Mouse (Mus musculus) frontal cortex, adult 2 months (tissue): ENCODE data around the gene Pla2g5. TPM values are rescaled to one million over a fixed set of nuclear protein-coding genes. Genes with fewer than 3 reads are reported as not detected.

ENCODE experiments used
- DNase-seq, 2 experiments: peaks; one replicate each; pipeline ENCODE4 v3.0.0; 2022; ENCODE audit warnings: low spot score in 1 of 2; ENCODE audit errors: extremely low spot score in 1 of 2
- polyA plus RNA-seq: library from polyadenylated mRNA; depleted of rRNA; stranded (reverse); fragments of >200 nt; gene quantifications from 2 replicates; pipeline ENCODE4 v1.2.3, GENCODE M21; 2012; rRNA removed

Gene Pla2g5
- polyA plus RNA-seq, 1 experiment: 6.4 TPM

DNA sequence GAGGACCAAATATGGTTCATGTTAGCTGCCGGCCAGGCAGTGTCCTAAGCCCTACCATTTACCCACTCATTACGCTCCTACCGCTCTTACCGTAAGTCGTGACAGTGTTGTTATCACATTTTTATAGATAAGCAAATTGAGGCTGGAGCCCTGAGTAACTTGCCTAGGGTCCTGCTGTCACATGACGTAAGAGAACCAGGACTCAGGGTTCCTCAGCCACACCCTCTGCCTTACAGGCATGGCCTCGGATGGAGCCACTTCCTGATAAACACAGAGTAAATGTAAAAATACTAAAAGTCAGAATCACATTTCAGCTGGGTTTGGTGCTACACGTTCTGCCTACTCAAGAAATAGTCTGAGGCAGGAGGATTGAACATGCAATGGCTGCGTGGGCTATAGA lies 108.8 kb downstream of the Pla2g5 start:
- no peak for DNase-seq

DNA sequence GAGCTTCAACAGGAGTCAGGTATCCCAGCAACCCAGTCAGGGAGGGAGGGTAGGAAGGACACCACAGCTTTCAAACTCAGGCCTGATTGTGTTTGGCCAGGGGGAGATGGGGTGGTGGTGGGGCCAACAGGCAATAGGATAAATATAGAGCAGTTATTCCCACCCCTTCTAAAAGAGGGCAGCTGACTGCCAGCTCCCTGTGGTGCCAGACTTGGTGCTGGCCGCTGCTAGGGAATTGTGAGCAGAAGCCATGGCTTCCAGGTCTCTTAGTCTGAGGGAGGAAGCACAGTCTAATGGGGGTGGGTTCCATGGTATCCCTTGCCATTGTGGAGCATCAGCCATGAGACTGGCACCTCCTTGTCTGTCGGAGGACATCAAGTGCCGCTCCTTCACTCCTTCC lies 109.7 kb downstream of the Pla2g5 start:
- no peak for DNase-seq

DNA sequence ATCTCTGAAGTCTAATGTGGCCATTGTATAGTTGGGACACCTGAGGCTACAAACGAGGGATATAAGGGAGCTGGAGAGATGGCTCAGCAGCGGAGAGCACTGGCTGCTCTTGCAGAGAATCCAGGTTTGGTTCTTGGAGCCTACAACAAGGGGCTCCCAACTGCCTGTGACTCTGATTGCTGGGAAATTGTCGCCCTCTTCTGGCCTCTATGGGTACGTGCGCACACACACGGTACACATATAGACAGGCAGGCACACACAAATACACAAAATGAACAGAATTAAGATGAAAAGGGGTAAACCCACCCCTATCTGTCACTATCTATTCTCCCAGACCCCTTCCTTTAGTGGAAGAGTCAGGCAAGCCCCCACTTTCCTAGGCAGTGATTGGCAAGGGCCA lies 110.7 kb downstream of the Pla2g5 start:
- no peak for DNase-seq

Other genes starting within 250 kb of the Pla2g5 start
- gene Vwa5b1, start 227.6 kb downstream of the Pla2g5 start, polyA plus RNA-seq: 2.4 TPM in 2 replicates
- 0.16 and 0.29 TPM in 2 replicates for gene Pla2g2c, start 138.7 kb downstream of the Pla2g5 start, polyA plus RNA-seq
- 1.2 and 1.4 TPM in 2 replicates for gene Ubxn10, start 126.3 kb downstream of the Pla2g5 start, polyA plus RNA-seq
- gene Pla2g2f, start 105.9 kb downstream of the Pla2g5 start, polyA plus RNA-seq: 0.08 and 0.13 TPM in 2 replicates
- 0.17 and 0.58 TPM in 2 replicates for gene Pla2g2d, start 87.7 kb downstream of the Pla2g5 start, polyA plus RNA-seq
- gene Gm13030, start 10.5 kb upstream of the Pla2g5 start, polyA plus RNA-seq: not detected in 2 replicates
- gene Pla2g2e, start 14.5 kb upstream of the Pla2g5 start, polyA plus RNA-seq: 0.19 TPM in 1 of 2 replicates, not detected in the other
- 11.3 and 13.3 TPM in 2 replicates for gene Otud3, start 50.5 kb upstream of the Pla2g5 start, polyA plus RNA-seq
- gene Rnf186, start 103.6 kb upstream of the Pla2g5 start, polyA plus RNA-seq: not detected in 2 replicates
- 3.3 and 3.4 TPM in 2 replicates for gene Tmco4, start 109.4 kb upstream of the Pla2g5 start, polyA plus RNA-seq
- gene Htr6, start 212.1 kb upstream of the Pla2g5 start, polyA plus RNA-seq: 6.2 and 6.6 TPM in 2 replicates
- gene Nbl1, start 229.5 kb upstream of the Pla2g5 start, polyA plus RNA-seq: 78.9 and 79.7 TPM in 2 replicates